Mouse (Mus musculus): ENCODE measurements around the gene Trim23. TPM values are rescaled to one million over a fixed set of nuclear protein-coding genes. Genes with fewer than 3 reads are reported as not detected.

The Trim23 gene
- polyA plus RNA-seq (2012; rRNA removed) = 1.2 and 2.8 TPM in 2 replicates

GRCm38 (mm10) chr13:104178650-104179121 is at the start of gene Trim23:
Gene Trim23, plus strand, starts transcription at chr13:104178797.

DNA sequence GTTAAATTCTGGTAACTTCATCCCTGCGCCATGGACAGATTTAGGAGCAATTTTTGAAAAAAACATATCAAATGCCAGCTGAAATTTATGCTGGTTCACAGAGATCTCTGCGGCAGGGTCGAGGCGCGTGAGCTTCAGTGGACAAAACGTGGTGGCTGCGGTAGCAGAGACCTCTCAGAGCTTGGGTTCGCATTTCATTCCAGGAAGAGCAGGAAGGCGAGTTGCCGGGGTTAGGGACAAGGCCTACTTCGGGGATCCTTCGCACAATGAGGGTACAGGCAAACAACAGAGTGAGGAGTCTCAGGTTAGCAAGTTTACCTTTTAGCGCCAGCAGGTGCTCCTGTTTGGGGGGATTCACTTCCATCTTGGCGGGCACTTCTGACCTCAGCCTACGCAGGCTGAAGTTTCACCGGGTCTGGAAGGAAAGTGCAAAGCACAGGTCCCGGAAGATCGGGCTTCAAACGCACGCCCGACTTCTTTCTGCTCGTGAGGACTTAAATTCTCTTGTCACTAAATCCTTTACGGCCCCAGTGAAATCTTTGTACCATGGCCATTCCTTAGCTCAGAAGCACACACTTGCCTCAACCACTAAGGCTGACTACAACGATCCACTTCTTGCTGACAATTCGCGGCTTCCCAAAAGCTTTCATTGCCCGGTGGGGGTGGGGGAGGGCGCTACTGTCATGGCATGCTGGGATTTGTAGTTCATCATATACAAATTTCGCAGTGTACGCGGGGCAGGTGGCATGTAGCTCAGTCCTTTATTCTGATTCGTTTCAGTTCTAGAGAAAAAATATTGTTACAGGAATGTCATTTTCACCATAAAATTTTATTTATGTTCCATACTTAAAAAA is 574 bp upstream of the Trim23 start, which contains the start of gene Trappc13:
Gene Trappc13, minus strand, starts transcription at position 674 of the 854 bp plus-strand sequence.

GRCm38 (mm10) chr13:104228384-104229066 is 49.9 kb downstream of the Trim23 start, which contains the start of the genes Cenpk and Ppwd1:
Gene Cenpk, plus strand, starts transcription at chr13:104228611.
Gene Ppwd1, minus strand, starts transcription at chr13:104228843.

Other genes with a start within 250 kb of the Trim23 start
- 6.5 and 7.3 TPM in 2 replicates for gene Nln, start 69.2 kb upstream of the Trim23 start, polyA plus RNA-seq (2012; rRNA removed)
- 1.5 and 1.6 TPM in 2 replicates for gene Sgtb, start 69.1 kb upstream of the Trim23 start, polyA plus RNA-seq (2012; rRNA removed)
- 4.7 and 6.6 TPM in 2 replicates for gene Trappc13, start 328 bp upstream of the Trim23 start, polyA plus RNA-seq (2012; rRNA removed)
- 0.23 and 0.26 TPM in 2 replicates for gene Cenpk, start 49.8 kb downstream of the Trim23 start, polyA plus RNA-seq (2012; rRNA removed)
- 0.53 and 0.66 TPM in 2 replicates for gene Ppwd1, start 50.0 kb downstream of the Trim23 start, polyA plus RNA-seq (2012; rRNA removed)
- gene Adamts6, start 109.0 kb downstream of the Trim23 start, polyA plus RNA-seq (2012; rRNA removed) = 3.9 and 4.9 TPM in 2 replicates